Mouse (Mus musculus): ENCODE data around the gene Bad. TPM values are rescaled to one million over a fixed set of nuclear protein-coding genes. Genes with fewer than 3 reads are reported as not detected.

The Bad gene
- total and polyA plus RNA-seq, 2 experiments from 2014 or later: 46.8 to 60.7 TPM

- H3K4me1 ChIP-seq (ENCODE audit: control insufficient read depth, insufficient read depth): peaks cover 26% of the 10 kb centered on the region
- 2% methylated on average over 37 of the region's 37 CpGs for WGBS
Observed at GRCm38 (mm10) chr19:6992011-6992858, 50.6 kb downstream of the Bad start, which contains the start of gene Dnajc4. Gene Dnajc4 (minus strand): TSS chr19:6992572.

GRCm38 (mm10) chr19:6993011-6993770, 51.5 kb downstream of the Bad start:
- H3K27me3 ChIP-seq (ENCODE audit: control insufficient read depth, insufficient read depth, low read length): no peaks in the 10 kb centered on the region
- H3K9ac ChIP-seq (replicated peaks; ENCODE audit: low read depth, low read length): peak overlapping the region; percentile 50; the same call in 1 of the 2 replicates
- DNase-seq (ENCODE audit: low spot score) (no peak), ATAC-seq (ENCODE audit: insufficient read depth, low read depth) (no peak)
- H3K4me3 ChIP-seq (ENCODE audit: low read depth, low read length): peak overlapping the region; percentile 59
- peaks cover 3% of the 10 kb centered on the region; the same call in 1 of the 2 replicates for H3K36me3 ChIP-seq (replicated peaks; ENCODE audit: control insufficient read depth, insufficient read depth, low read length)
- 60% methylated on average over 14 of the region's 14 CpGs for WGBS
- H3K4me2 ChIP-seq (ENCODE audit: low read depth, low read length): peak overlapping the region; percentile 96
- no peaks in the 10 kb centered on the region for H3K9me3 ChIP-seq (replicated peaks; ENCODE audit: control insufficient read depth, low read length)
- no peak for TF ChIP-seq CTCF (IDR thresholded peaks at IDR 0.05; ENCODE audit: low read depth)
- TF ChIP-seq EP300 (IDR thresholded peaks at IDR 0.05; ENCODE audit: low read depth): no peak
- peak overlapping the region; percentile 79 for H3K27ac ChIP-seq (ENCODE audit: low read depth)
- H3K4me1 ChIP-seq (ENCODE audit: control insufficient read depth, insufficient read depth): peaks cover 26% of the 10 kb centered on the region

More at GRCm38 (mm10) chr19:6992011-6992858, 50.6 kb downstream of the Bad start, which contains the start of gene Dnajc4:
- Histone ChIP-seq H3K27ac (ENCODE audit: low read depth) (peak within 1 kb of the TSS; percentile 79), H3K9ac (replicated peaks; ENCODE audit: low read depth, low read length) (peak within 1 kb of the TSS; percentile 60), H3K4me3 (ENCODE audit: low read depth, low read length) (peak within 1 kb of the TSS; percentile 59), H3K27me3 (ENCODE audit: control insufficient read depth, insufficient read depth, low read length) (no peaks in the 10 kb centered on the region), H3K9me3 (replicated peaks; ENCODE audit: control insufficient read depth, low read length) (no peaks in the 10 kb centered on the region), H3K36me3 (replicated peaks; ENCODE audit: control insufficient read depth, insufficient read depth, low read length) (no peaks in the 10 kb centered on the region), H3K4me2 (ENCODE audit: low read depth, low read length) (peak within 1 kb of the TSS; percentile 96)
- peak; percentile 54; the same call in 1 of the 2 replicates for TF ChIP-seq EP300 (IDR thresholded peaks at IDR 0.05; ENCODE audit: low read depth)
- no peak for TF ChIP-seq CTCF (IDR thresholded peaks at IDR 0.05; ENCODE audit: low read depth)
- ATAC-seq (ENCODE audit: insufficient read depth, low read depth): peak; percentile 94
- peak; percentile 98 for DNase-seq (ENCODE audit: low spot score)

GRCm38 (mm10) chr19:6994002-6994401, 52.3 kb downstream of the Bad start:
- H3K27me3 ChIP-seq (ENCODE audit: control insufficient read depth, insufficient read depth, low read length): no peaks in the 10 kb centered on the region
- TF ChIP-seq CTCF (IDR thresholded peaks at IDR 0.05; ENCODE audit: low read depth): no peak
- no peak for TF ChIP-seq EP300 (IDR thresholded peaks at IDR 0.05; ENCODE audit: low read depth)
- H3K36me3 ChIP-seq (replicated peaks; ENCODE audit: control insufficient read depth, insufficient read depth, low read length): peaks cover 11% of the 10 kb centered on the region
- H3K9me3 ChIP-seq (replicated peaks; ENCODE audit: control insufficient read depth, low read length): no peaks in the 10 kb centered on the region
- ATAC-seq (ENCODE audit: insufficient read depth, low read depth) (no peak), DNase-seq (ENCODE audit: low spot score) (no peak)
- H3K9ac ChIP-seq (replicated peaks; ENCODE audit: low read depth, low read length): no peak overlapping the region
- no peak overlapping the region for H3K4me2 ChIP-seq (ENCODE audit: low read depth, low read length)
- H3K4me3 ChIP-seq (ENCODE audit: low read depth, low read length): no peak overlapping the region
- 89% methylated on average over 8 of the region's 8 CpGs for WGBS
- H3K4me1 ChIP-seq (ENCODE audit: control insufficient read depth, insufficient read depth): peaks cover 26% of the 10 kb centered on the region
- H3K27ac ChIP-seq (ENCODE audit: low read depth): no peak overlapping the region

GRCm38 (mm10) chr19:6994489-6994888, 52.8 kb downstream of the Bad start:
- ATAC-seq (ENCODE audit: insufficient read depth, low read depth) (no peak), DNase-seq (ENCODE audit: low spot score) (no peak)
- peak overlapping the region; percentile 79; the same call in 1 of the 2 replicates for H3K4me2 ChIP-seq (ENCODE audit: low read depth, low read length)
- H3K27me3 ChIP-seq (ENCODE audit: control insufficient read depth, insufficient read depth, low read length): no peaks in the 10 kb centered on the region
- H3K27ac ChIP-seq (ENCODE audit: low read depth): no peak overlapping the region
- no peaks in the 10 kb centered on the region for H3K9me3 ChIP-seq (replicated peaks; ENCODE audit: control insufficient read depth, low read length)
- no peak overlapping the region for H3K4me3 ChIP-seq (ENCODE audit: low read depth, low read length)
- H3K4me1 ChIP-seq (ENCODE audit: control insufficient read depth, insufficient read depth): peaks cover 26% of the 10 kb centered on the region
- H3K36me3 ChIP-seq (replicated peaks; ENCODE audit: control insufficient read depth, insufficient read depth, low read length): peaks cover 16% of the 10 kb centered on the region
- H3K9ac ChIP-seq (replicated peaks; ENCODE audit: low read depth, low read length): no peak overlapping the region
- no peak for TF ChIP-seq EP300 (IDR thresholded peaks at IDR 0.05; ENCODE audit: low read depth)
- no peak for TF ChIP-seq CTCF (IDR thresholded peaks at IDR 0.05; ENCODE audit: low read depth)
- WGBS: 79% methylated on average over 8 of the region's 8 CpGs

GRCm38 (mm10) chr19:6995255-6995991, 53.8 kb downstream of the Bad start:
- Histone ChIP-seq H3K4me3 (ENCODE audit: low read depth, low read length) (peak overlapping the region; percentile 58), H3K4me1 (ENCODE audit: control insufficient read depth, insufficient read depth) (peaks cover 26% of the 10 kb centered on the region)

More at GRCm38 (mm10) chr19:6995255-6995991, 53.8 kb downstream of the Bad start:
- Histone ChIP-seq H3K27ac (ENCODE audit: low read depth) (peak overlapping the region; percentile 84), H3K9me3 (replicated peaks; ENCODE audit: control insufficient read depth, low read length) (no peaks in the 10 kb centered on the region), H3K36me3 (replicated peaks; ENCODE audit: control insufficient read depth, insufficient read depth, low read length) (peaks cover 25% of the 10 kb centered on the region), H3K27me3 (ENCODE audit: control insufficient read depth, insufficient read depth, low read length) (no peaks in the 10 kb centered on the region), H3K9ac (replicated peaks; ENCODE audit: low read depth, low read length) (peak overlapping the region; percentile 62), H3K4me2 (ENCODE audit: low read depth, low read length) (peak overlapping the region; percentile 79)
- WGBS: 38% methylated on average over 21 of the region's 21 CpGs
- DNase-seq (ENCODE audit: low spot score) (no peak), ATAC-seq (ENCODE audit: insufficient read depth, low read depth) (no peak)
- TF ChIP-seq EP300 (IDR thresholded peaks at IDR 0.05; ENCODE audit: low read depth) (no peak), CTCF (IDR thresholded peaks at IDR 0.05; ENCODE audit: low read depth) (no peak)

Data from heart, postnatal 0 days (tissue).